Mouse (Mus musculus): ENCODE results near the gene Rrp8. TPM values are rescaled to one million over a fixed set of nuclear protein-coding genes. Genes with fewer than 3 reads are reported as not detected.
"Not testable (repeated sequence)": the region's sequence is repeated elsewhere in the genome, so short reads cannot be mapped to it uniquely, and the experiment has no call there.

Rrp8 gene
- polyA plus RNA-seq, 1 experiment from 2014 or later = 22.4 TPM

DNA sequence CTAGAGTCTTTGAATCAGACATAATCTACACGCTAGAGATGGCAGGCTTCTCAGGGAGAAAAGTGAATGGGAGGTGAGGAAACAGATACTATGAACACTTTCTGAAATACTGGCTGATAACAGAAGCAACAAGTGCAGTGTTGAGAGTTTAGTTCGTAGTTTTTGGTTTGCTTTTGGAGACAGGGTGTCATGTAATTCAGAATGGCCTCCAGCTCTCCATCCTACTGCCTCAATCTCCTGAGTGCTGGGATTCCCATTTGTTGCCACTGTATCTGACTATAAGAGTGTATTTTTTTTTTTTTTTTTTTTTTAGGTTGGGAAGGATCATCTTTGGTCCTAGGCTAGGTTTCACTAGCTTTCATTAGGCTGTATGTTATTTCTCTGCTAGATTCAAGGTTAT, 1.1 kb upstream of the Rrp8 start:
- Histone ChIP-seq H3K36me3 (ENCODE audit: control insufficient read depth, insufficient read depth, low read length) (peaks cover 57% of the 10 kb centered on the region), H3K9ac (ENCODE audit: low read length) (peak overlapping the region; percentile 98), H3K4me1 (ENCODE audit: control insufficient read depth in 2 of 2, insufficient read depth in 2 of 2, low read length in 2 of 2) (peaks cover 7 to 30% of the 10 kb centered on the region in 2 experiments), H3K9me3 (ENCODE audit: control insufficient read depth, low read length) (no peaks in the 10 kb centered on the region), H3K4me2 (ENCODE audit: low read length) (peak overlapping the region; percentile 94), H3K27me3 (ENCODE audit: control insufficient read depth, insufficient read depth, low read length) (no peaks in the 10 kb centered on the region), H3K4me3 (ENCODE audit: control insufficient read depth in 1 of 2, insufficient read depth in 1 of 2, low read depth in 1 of 2, low read length in 2 of 2) (peak overlapping the region; percentile 11 to 91; a peak in 3 of 4 replicates), H3K27ac (replicated peaks in 1 of 2; ENCODE audit: control insufficient read depth in 1 of 2, insufficient read depth in 1 of 2, low read depth in 2 of 2, low read length in 2 of 2) (peak overlapping the region; percentile 88 to 99)
- 24% methylated on average over 2 of the region's 2 CpGs for WGBS
- ATAC-seq (ENCODE audit: insufficient number of reproducible peaks, insufficient read depth, low FRiP score, low read depth) = no peak

DNA sequence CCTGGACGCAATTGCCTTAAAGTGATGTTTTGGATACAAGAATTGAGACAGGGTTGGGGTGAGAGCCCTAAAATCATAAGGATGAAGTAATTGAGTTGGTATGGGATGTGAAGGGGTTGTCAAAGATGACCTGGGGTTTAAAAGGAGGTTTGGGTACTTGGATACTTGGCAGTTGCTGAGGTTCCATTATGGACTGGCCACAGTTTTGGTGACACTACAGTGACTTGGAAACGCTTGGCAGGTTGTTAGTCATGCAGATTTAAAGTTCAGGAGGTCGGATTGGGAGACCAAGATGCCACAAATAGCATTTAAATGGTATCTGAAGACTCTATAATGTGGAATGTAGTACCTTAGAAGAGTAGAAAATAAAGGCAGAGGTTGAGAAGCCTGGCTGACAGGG, 463 bp upstream of the Rrp8 start:
- Histone ChIP-seq H3K27ac (replicated peaks in 1 of 2; ENCODE audit: control insufficient read depth in 1 of 2, insufficient read depth in 1 of 2, low read depth in 2 of 2, low read length in 2 of 2) (peak overlapping the region; percentile 88 to 97), H3K4me3 (ENCODE audit: control insufficient read depth in 1 of 2, insufficient read depth in 1 of 2, low read depth in 1 of 2, low read length in 2 of 2) (peak overlapping the region; percentile 91 to 98), H3K36me3 (ENCODE audit: control insufficient read depth, insufficient read depth, low read length) (peaks cover 57% of the 10 kb centered on the region), H3K4me2 (ENCODE audit: low read length) (peak overlapping the region; percentile 94), H3K27me3 (ENCODE audit: control insufficient read depth, insufficient read depth, low read length) (no peaks in the 10 kb centered on the region), H3K9me3 (ENCODE audit: control insufficient read depth, low read length) (no peaks in the 10 kb centered on the region), H3K9ac (ENCODE audit: low read length) (peak overlapping the region; percentile 98), H3K4me1 (ENCODE audit: control insufficient read depth in 2 of 2, insufficient read depth in 2 of 2, low read length in 2 of 2) (peaks cover 7 to 29% of the 10 kb centered on the region in 2 experiments)
- ATAC-seq (ENCODE audit: insufficient number of reproducible peaks, insufficient read depth, low FRiP score, low read depth) = no peak
- WGBS = 7% methylated on average over 3 of the region's 3 CpGs

DNA sequence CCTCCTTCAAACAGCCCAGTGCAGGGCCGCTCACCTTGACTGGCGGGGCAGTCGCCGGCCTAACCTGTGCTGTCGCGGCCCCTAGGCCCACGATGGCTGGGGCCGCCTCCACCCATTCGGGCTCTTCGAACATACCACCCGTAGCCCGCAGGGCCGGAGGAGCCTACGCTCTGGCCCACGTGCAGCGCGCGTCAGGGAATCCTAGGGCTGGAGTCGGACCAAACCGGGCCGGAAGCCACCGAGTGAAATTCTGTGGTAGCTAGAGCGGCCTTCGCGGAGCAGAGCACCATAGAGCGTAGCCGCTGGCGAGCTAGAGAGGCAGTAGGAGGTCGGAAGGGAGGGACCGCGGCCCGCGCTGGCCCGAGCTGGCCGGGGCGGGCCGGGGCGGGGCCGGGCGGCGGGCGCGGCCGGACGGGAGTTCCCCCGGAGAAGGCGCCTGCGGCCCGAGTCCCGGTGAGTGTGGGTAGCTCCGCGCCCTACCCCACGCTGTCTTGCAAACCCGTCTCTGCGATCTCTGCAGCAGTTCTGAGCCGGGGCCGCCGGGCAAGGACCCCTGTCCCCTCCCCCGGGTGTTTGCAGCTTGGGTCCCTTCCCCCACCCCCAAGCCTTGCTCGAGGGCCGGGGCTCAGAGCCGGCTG, 802 bp downstream of the Rrp8 start, which contains the start of gene Ilk:
Gene Ilk (plus strand): TSS at position 329 of the 638 bp plus-strand sequence.
- under 1% methylated on average over 56 of the region's 62 CpGs for WGBS
- Histone ChIP-seq H3K9me3 (ENCODE audit: control insufficient read depth, low read length) (no peaks in the 10 kb centered on the region), H3K4me3 (ENCODE audit: control insufficient read depth in 1 of 2, insufficient read depth in 1 of 2, low read depth in 1 of 2, low read length in 2 of 2) (peak within 1 kb of the TSS; percentile 91 to 98), H3K27ac (replicated peaks in 1 of 2; ENCODE audit: control insufficient read depth in 1 of 2, insufficient read depth in 1 of 2, low read depth in 2 of 2, low read length in 2 of 2) (peak within 1 kb of the TSS; percentile 88 to 97), H3K27me3 (ENCODE audit: control insufficient read depth, insufficient read depth, low read length) (no peaks in the 10 kb centered on the region), H3K4me1 (ENCODE audit: control insufficient read depth in 2 of 2, insufficient read depth in 2 of 2, low read length in 2 of 2) (peaks cover 7 to 29% of the 10 kb centered on the region in 2 experiments), H3K36me3 (ENCODE audit: control insufficient read depth, insufficient read depth, low read length) (peaks cover 57% of the 10 kb centered on the region), H3K4me2 (ENCODE audit: low read length) (peak within 1 kb of the TSS; percentile 94), H3K9ac (ENCODE audit: low read length) (peak within 1 kb of the TSS; percentile 98)
- ATAC-seq (ENCODE audit: insufficient number of reproducible peaks, insufficient read depth, low FRiP score, low read depth) = peak; percentile 99

DNA sequence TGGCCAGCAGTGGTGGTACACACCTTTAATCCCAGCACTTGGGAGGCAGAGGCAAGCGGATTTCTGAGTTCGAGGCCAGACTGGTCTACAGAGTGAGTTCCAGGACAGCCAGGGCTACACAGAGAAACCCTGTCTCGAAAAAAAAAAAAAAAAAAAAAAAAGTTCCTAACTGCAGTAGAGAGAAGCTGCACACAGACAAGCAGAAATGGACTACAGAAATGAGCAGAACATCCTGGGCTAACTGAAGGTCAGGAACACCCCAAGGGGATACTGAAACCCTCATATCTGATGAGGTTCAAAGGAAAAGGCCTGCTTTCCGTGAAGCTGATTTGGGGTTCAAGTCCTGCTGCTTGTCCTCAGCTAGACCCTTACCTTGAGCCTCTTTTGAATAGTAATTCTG, 1.7 kb downstream of the Rrp8 start:
- Histone ChIP-seq H3K36me3 (ENCODE audit: control insufficient read depth, insufficient read depth, low read length) (peaks cover 57% of the 10 kb centered on the region), H3K4me2 (ENCODE audit: low read length) (peak overlapping the region; percentile 94), H3K9ac (ENCODE audit: low read length) (peak overlapping the region; percentile 98), H3K4me1 (ENCODE audit: control insufficient read depth in 2 of 2, insufficient read depth in 2 of 2, low read length in 2 of 2) (peaks cover 7 to 29% of the 10 kb centered on the region in 2 experiments), H3K4me3 (ENCODE audit: control insufficient read depth in 1 of 2, insufficient read depth in 1 of 2, low read depth in 1 of 2, low read length in 2 of 2) (peak overlapping the region; percentile 91 to 98; a peak in 3 of 4 replicates)
- 32% methylated on average over 3 of the region's 4 CpGs for WGBS
- not testable (repeated sequence) for H3K9me3 ChIP-seq (ENCODE audit: control insufficient read depth, low read length); H3K27me3 ChIP-seq (ENCODE audit: control insufficient read depth, insufficient read depth, low read length); ATAC-seq (ENCODE audit: insufficient number of reproducible peaks, insufficient read depth, low FRiP score, low read depth); H3K27ac ChIP-seq (replicated peaks in 1 of 2; ENCODE audit: control insufficient read depth in 1 of 2, insufficient read depth in 1 of 2, low read depth in 2 of 2, low read length in 2 of 2)

DNA sequence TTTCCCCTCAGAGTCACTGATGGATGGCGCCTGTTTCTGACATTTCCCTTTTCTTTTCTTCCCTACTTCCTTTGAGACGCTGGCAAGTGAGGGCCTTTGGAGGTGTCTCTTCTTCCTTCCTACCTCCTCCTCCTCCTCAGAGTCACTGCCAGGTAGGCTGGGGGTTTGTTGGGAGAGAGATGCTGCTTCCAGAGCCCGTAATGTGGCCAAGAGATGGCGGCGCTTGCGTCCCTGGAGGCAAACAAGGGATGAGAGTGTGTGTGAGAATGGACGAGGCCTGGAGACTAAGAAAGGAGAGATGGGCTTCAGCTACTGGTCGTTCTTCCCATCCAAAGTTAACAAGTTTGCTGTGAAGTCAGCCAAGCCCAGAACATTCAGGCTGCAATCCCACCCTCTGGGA, 2.4 kb downstream of the Rrp8 start:
- no peak overlapping the region for H3K4me3 ChIP-seq (ENCODE audit: control insufficient read depth in 1 of 2, insufficient read depth in 1 of 2, low read depth in 1 of 2, low read length in 2 of 2)
- H3K4me2 ChIP-seq (ENCODE audit: low read length) = no peak overlapping the region; the same call in 1 of the 2 replicates
- ATAC-seq (ENCODE audit: insufficient number of reproducible peaks, insufficient read depth, low FRiP score, low read depth) = no peak
- peak overlapping the region; percentile 98; the same call in 1 of the 2 replicates for H3K9ac ChIP-seq (ENCODE audit: low read length)
- peaks cover 7 to 28% of the 10 kb centered on the region in 2 experiments for H3K4me1 ChIP-seq (ENCODE audit: control insufficient read depth in 2 of 2, insufficient read depth in 2 of 2, low read length in 2 of 2)
- WGBS = 85% methylated on average over 8 of the region's 8 CpGs
- no peak overlapping the region for H3K27ac ChIP-seq (replicated peaks in 1 of 2; ENCODE audit: control insufficient read depth in 1 of 2, insufficient read depth in 1 of 2, low read depth in 2 of 2, low read length in 2 of 2)
- H3K36me3 ChIP-seq (ENCODE audit: control insufficient read depth, insufficient read depth, low read length) = peaks cover 52% of the 10 kb centered on the region
- H3K27me3 ChIP-seq (ENCODE audit: control insufficient read depth, insufficient read depth, low read length) = no peaks in the 10 kb centered on the region
- H3K9me3 ChIP-seq (ENCODE audit: control insufficient read depth, low read length) = no peaks in the 10 kb centered on the region

DNA sequence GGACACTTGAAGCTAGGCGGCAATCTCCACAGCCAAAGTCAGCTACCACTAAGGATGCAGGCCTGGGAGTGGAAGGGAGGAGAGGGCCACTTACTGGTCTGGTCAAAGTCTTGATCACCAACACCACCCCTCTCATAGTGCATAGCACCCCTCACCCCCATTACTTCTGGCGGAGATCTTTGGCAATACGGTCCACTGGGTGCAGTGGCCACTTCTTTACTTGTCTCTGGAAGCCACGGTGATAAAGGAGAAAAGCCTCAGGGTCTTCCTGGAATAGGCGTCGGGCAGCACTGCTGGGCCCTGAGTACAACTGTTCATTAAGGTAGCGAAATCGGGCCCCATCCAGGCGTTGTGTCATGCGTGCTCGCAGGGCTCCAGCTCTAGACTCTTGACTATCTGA, 3.3 kb downstream of the Rrp8 start:
- 94% methylated on average over 11 of the region's 11 CpGs for WGBS
- ATAC-seq (ENCODE audit: insufficient number of reproducible peaks, insufficient read depth, low FRiP score, low read depth) = no peak
- Histone ChIP-seq H3K4me2 (ENCODE audit: low read length) (no peak overlapping the region), H3K27ac (replicated peaks in 1 of 2; ENCODE audit: control insufficient read depth in 1 of 2, insufficient read depth in 1 of 2, low read depth in 2 of 2, low read length in 2 of 2) (no peak overlapping the region), H3K27me3 (ENCODE audit: control insufficient read depth, insufficient read depth, low read length) (no peaks in the 10 kb centered on the region), H3K36me3 (ENCODE audit: control insufficient read depth, insufficient read depth, low read length) (peaks cover 56% of the 10 kb centered on the region), H3K9me3 (ENCODE audit: control insufficient read depth, low read length) (no peaks in the 10 kb centered on the region), H3K9ac (ENCODE audit: low read length) (no peak overlapping the region), H3K4me1 (ENCODE audit: control insufficient read depth in 2 of 2, insufficient read depth in 2 of 2, low read length in 2 of 2) (peaks cover 7 to 22% of the 10 kb centered on the region in 2 experiments), H3K4me3 (ENCODE audit: control insufficient read depth in 1 of 2, insufficient read depth in 1 of 2, low read depth in 1 of 2, low read length in 2 of 2) (no peak overlapping the region)

DNA sequence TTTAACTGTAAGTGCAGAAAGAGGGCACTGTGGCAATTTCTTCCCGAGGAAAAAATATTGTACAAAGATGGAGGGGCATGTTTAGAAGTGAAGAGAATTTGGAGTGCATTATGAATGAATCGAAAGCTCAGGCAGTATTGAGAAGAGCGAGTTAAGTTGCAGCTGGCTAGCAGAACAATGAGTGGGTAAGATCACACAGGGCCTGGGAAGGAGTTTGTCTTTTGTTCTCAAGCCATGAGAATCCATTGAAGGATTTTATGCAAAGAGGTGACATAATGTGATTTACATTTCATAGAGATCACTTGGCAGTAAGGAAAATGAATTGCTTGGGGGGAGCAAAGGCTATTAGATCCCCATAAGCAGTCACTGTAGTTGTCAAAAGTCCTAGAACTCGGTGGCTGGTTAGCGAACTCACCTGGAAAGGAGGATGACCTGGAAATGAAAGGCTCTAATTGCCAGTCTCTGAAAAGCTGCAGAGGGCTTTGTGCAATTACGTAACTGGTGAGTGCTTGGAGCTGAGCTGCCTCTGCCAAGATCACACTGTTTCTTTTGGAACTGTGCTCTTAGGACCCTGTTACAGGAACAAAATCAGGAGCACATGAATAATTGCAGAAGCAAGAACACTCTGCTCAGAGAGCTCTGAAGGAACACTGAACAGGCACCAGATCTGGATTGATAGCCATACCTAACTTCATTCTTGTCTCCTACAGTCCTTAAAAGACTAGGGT, 8.3 kb downstream of the Rrp8 start:
- 85% methylated on average over 6 of the region's 6 CpGs for WGBS
- H3K9ac ChIP-seq (ENCODE audit: low read length) = no peak overlapping the region; the same call in 1 of the 2 replicates

More for the DNA sequence above, 8.3 kb downstream of the Rrp8 start:
- Histone ChIP-seq H3K4me3 (ENCODE audit: control insufficient read depth in 1 of 2, insufficient read depth in 1 of 2, low read depth in 1 of 2, low read length in 2 of 2) (no peak overlapping the region), H3K27ac (replicated peaks in 1 of 2; ENCODE audit: control insufficient read depth in 1 of 2, insufficient read depth in 1 of 2, low read depth in 2 of 2, low read length in 2 of 2) (0 out of 4 replicates have a peak overlapping the region, but pooled peaks of 1 of the 2 experiments have one; percentile 5), H3K9me3 (ENCODE audit: control insufficient read depth, low read length) (no peaks in the 10 kb centered on the region), H3K4me2 (ENCODE audit: low read length) (no peak overlapping the region), H3K27me3 (ENCODE audit: control insufficient read depth, insufficient read depth, low read length) (no peaks in the 10 kb centered on the region), H3K4me1 (ENCODE audit: control insufficient read depth in 2 of 2, insufficient read depth in 2 of 2, low read length in 2 of 2) (no peaks in the 10 kb centered on the region), H3K36me3 (ENCODE audit: control insufficient read depth, insufficient read depth, low read length) (peaks cover 44% of the 10 kb centered on the region)
- ATAC-seq (ENCODE audit: insufficient number of reproducible peaks, insufficient read depth, low FRiP score, low read depth) = no peak

Data from heart, embryonic 14.5 days (tissue).